Mouse (Mus musculus): Measurements from ENCODE around the gene Gm37240.

DNA sequence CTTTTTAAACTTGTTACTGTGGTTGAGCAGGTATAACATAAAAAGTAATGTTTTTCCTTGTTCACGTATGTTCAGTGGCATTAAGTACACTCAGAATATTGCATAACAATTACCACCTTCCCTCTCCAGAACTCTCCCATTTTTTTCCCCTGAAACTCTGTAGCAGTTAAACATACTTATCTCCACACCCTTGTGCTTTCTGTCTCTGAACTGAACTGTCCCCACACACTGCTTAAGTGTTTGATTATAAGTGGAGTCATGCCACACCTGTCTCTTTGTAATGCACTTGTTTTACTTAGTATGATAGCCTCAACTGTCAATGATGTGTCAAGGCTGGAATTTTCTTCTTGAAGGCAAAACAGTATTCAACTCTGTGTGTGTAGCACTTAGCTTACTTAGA, 963.6 kb downstream of the Gm37240 start:
- TF ChIP-seq CTCF (IDR thresholded peaks at IDR 0.05; ENCODE audit: borderline replicate concordance, insufficient read depth, low read length) (no peak), POLR2A (IDR thresholded peaks at IDR 0.05; ENCODE audit: low read depth, low read length) (no peak)
